Mouse (Mus musculus) kidney, postnatal 4 days (tissue): ENCODE measurements around the gene Cysrt1.

Experiments
- DNase-seq, 2 experiments: peaks; one replicate each; pipeline ENCODE4 v3.0.0; 2021; ENCODE audit warnings: mixed read lengths in 2 of 2

Gene Cysrt1

DNA sequence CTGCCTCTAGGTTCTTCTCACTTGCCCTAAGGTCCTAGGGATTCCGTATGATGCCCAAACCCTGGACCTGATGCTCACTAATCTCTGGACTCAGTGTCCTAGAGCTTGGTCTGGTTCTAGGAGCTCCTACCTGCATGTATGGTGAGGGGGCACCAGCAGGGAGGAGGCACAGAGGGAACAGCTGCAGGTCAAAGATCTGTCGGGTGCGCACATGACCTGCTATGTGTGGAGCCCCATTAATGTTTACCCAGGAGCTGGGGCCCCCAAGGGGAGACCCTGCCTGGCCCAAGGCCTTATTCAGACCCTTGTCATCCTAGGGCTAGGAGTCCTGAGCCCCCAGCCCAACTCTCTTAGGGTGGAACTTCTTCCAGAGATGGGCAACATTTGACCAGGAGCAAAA is 8.2 kb downstream of the Cysrt1 start, which contains the start of gene Slc34a3:
Gene Slc34a3, minus strand, starts transcription at position 315 of the 400 bp plus-strand sequence.
- DNase-seq = peak in 1 of 2 experiments; percentile 47

DNA sequence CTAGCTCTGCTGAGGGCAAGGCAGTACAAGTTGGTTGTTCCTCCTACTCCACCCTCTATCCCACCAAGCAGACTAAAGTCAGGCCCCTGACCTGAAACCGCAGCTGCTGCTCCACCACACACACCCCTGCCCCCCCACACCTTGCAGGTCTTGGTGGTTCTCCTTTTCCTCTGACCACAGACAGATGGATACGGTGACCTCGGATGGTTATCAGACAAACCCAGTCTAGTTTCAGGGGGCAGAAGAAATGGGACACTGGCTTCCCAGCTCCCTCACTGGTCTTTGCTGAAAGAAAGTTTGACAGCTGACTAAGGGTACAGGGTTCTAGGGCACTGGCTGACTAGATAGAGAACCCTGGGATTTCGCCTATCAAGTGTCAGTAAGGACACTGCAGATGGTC is 8.8 kb downstream of the Cysrt1 start:
- peak in 1 of 2 experiments; percentile 2 for DNase-seq

DNA sequence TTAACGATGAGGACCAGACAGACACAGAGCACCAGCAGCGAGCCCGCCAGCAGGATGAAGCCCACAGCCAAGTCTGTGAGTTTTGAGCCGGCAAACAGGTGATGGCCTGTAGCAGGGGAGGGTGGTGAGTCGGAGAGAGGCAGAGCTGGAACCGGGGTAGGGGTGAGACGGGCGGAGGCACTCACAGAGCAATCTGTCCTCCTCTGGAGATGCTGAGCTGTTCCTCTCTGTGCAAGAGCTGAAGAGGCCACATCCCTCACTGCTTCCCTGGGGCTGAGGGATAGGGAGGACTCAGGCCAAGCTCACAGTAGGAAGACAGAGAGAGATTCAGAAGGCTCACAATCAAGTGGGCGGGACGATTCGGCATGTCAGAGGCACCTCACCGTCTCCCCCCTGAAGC is 11.2 kb downstream of the Cysrt1 start:
- DNase-seq = no peak

DNA sequence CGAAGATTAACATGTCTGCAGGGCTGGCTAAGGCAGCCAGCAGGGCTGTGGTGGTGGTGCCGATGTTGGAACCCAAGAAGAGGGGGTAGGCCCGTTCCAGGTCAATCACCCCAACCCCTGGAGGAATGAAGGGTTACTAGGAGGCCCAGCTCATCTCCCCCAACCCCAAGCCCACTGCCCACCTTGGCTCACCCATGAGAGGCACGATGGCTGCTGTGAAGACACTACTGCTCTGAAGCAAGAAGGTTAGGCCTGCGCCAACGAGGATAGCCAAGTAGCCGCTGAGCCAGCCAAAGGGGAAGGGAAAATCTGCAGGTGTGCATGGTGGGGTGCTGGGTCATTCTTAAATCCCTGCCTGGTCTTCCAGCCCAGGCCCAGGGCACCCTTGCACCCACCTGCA is 11.7 kb downstream of the Cysrt1 start:
- DNase-seq = no peak

DNA sequence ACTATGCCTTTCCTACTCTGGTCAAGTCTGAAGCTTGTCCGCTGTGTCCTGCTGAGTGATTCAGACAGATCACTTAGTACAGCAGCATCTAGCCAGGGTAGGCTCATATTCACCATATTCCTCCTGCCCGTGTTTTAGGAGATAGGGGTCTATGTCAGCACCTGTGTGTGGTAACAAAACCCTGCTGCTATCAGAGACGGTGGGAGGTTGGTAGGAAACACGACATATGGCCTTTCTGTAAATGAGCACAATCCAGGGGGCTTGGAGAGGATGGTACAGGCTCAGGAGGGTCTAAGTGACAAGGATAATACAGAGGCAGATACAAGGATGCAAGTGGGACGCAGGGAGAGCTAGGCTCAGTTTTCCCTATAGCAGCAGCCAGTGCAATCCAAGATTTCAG is 12.7 kb downstream of the Cysrt1 start:
- no peak for DNase-seq

DNA sequence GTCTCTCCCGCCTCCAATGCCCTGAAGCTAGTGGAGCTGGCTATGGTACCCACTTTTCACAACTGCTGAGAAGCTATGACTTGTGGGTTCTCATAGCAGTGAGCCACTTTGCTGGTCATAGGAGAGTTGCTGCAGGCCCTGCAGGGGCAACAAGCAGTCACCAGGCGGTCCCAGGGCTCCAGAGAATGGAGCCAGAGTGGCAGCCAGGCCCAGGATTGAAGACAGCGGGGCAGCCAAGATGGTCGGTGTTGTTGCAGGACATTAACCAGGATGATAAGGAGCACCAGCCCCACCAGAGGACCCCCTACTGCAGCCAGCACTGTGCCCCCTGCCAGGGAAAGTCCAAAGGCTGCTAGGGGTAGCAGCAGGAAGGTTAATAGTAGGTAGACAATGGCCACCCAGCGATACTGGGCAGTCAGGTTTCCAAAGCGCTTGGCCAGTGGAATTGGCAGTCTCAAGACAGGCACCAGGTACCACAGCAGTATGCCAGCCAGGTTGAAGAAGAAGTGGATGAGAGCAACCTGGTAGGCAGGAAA is 13.2 kb downstream of the Cysrt1 start:
- no peak for DNase-seq

DNA sequence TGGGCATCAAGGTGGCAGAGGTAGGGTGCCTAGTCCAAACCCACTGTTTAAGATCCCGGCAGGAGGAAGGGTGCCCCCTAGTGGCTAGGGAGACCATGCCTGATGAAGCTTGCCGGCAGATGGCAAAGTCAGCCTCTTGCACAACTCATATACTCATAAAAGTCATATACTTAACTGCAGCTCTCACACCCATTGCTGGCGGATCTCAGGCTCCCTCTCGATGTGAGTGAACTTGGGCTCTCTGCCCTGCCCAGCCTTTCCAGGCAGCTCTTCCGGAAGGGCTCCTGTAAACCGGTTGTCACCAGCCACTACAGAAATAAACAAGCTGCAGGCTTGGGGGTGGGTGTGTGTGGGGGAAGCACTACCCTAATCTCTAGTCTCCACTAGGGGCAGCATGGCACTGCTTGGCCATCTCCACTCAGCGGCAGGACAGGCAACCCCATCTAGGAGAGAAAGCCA is 13.8 kb downstream of the Cysrt1 start:
- peak; percentile 88 to 92 for DNase-seq

DNA sequence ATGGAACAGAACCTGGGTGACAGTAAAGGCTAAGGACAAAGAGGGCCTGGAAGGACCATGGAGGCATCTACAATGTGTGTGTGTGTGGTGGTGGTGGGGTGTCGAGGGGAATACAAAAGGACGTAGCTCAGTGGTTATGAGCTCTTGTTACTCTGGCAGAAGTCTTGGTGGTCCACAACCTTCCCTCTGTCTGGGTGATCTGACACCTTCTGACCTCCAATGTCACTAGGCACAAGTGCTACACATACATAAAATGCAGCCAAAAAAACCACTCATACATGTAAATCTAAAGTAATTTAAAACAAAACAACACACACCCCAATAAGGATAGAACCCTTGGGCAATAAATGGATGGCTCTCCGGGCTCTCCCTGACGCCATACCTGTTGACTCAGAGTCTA is 14.8 kb downstream of the Cysrt1 start:
- no peak for DNase-seq

DNA sequence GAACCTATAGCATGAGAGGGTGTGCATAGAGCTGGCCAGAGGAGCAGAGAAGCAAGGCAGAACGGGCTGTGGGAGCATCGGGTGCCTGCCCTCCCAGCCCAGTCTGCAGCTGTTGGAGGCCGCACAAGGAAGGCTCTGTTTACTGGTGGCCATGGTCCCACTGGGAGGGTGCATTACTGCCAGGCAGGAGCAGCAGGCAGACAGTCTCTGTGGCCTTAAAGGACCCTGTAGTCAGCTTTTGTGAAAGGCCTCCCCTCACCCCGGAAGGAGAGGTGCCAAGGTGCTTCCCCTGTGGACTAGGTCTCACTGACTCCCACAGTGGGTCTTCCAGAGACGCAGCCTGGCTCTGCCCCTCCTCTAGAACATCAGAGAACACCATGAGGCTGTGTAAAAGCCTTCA is 15.4 kb downstream of the Cysrt1 start:
- no peak for DNase-seq

DNA sequence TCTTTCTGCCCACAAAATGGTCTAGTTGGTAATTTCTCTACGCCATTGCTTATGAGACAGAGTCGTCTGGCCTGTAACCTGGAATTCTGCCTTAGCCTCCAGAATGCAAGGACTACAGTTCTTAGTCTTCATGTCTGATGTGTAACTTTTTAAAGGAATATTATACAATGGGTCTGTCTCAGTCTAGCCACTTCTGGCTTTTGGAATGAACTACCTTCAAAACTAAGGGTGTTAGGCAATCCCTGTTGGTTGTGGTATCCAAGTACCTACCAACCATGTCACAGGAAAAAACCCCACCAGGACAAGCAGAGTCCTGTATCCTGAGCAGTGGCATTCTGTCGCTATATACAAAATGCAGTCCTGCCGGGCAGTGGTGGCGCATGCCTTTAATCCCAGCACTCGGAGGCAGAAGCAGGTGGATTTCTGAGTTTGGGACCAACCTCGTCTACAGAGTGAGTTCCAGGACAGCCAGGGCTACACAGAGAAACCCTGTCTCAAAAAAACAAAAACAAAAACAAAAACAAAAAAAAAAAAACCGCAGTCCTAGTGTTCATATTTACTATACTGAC is 16.4 kb downstream of the Cysrt1 start:
- no peak for DNase-seq

DNA sequence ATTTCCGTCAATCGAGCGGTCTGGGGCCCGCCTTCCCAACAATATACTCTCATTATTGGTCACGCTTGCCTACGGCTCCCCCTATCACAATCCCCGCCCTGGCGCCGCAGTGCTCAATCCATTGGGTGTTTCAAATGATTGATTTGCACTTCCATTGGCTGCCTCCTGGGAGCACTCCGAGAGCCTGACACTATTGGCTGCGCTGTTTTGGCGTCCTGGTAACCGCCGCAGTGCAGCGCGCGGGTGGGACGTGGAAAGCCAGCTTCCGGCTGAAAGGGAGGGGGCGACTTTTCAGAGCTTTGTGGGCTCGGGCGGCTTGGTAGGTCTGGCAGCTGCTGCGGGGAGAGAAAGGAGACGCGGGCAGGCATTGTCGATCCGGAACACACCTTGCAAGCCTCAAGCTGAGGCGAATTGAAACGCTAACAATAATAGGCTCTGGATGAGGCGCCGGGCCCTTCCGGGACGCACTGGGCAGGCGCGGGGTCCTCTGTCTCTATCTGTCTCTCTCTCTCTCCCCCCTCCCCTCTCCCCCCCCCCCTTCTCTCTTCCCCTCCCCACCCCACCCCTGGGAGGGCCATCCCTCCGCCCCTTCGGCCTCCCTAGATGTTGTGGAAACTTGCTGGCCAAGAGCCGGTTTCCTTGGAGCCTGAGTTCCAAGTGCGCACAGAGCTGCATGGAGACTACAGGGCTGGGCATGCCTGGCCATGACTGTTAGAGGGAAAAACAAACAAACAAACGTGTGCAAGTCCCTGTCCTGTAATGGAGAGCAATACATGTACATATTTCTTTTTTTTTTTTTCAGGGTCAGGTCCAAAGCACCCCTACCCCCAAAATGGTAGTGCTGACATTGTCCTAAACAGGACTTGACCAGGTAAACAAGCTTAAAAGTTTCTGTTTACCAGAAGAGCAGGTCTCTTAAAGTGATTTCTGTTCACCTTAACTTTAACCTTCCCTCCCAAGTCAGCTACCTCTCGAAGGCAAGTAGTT is 17.2 kb downstream of the Cysrt1 start:
- peak; percentile 95 to 98 for DNase-seq

DNA sequence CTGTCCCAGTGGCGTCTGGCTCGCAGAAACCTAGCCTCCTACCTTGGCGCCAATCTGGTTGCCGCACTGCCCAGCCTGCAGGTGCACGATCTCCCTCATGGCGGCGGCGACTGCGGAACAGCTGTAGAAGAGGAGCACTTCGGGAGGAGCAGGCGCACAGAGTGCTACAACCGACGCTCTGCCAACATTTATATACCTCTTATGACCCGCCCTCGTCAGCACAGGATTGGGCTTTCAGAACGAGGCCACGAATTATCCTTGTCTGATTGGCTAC is 17.8 kb downstream of the Cysrt1 start, which contains the start of gene Tubb4b:
Gene Tubb4b, minus strand, starts transcription at position 211 of the 274 bp plus-strand sequence.
- DNase-seq = no peak

DNA sequence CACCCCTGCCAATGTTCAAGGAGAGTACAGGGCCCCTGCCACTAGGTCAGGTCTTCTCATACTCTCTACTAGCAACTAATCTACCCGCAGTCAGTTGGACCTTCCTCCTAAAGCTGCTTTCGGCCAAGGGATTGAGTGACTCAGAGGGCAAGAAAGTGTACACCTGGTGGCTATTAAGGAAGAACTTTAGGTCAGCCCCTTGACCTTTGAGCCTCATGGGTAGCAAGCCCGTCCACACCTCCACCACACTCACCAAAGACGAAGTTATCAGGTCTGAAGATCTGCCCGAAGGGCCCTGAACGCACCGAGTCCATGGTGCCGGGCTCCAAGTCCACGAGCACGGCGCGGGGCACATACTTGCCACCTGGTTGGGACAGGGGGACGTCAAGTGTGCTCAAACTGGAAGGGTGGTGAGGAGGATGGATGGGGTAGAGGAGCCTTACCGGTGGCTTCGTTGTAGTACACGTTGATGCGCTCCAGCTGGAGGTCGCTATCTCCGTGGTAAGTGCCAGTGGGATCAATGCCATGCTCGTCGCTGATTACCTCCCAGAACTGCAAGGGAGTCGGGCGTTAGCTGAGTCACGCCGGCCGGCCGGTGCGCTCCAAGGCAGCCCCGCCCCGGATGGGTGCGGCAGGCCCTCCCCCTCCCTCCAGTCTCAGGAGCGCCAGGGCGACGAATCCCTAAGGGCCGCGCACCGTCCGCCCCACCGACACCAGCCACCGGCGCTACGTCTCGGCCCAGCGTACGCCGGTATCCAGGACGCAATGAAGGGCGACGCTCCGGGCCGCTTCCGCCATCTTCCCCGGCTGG is 18.4 kb downstream of the Cysrt1 start:
- DNase-seq = peak; percentile 78 to 89

DNA sequence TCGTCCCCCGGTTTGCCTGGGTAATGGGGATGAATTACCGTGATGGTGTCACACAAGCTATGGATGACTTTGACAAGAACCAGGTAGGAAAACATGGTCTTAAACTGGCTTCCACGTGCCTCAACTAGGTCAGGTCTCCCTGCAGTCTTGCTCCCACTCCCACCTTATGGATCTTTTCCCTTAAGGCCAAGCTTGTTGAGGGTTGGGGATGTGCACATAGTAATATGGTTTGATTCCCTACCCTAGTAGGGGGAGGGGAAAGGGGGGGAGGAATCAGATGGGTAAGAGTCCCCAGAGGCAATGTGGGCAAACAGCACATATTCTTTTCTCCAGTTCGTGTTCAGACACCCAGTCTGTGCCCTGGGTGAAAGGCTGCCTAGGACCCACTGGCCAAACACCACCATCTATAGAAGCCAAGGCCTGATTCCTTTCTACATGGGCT is 20.9 kb downstream of the Cysrt1 start:
- DNase-seq = no peak

DNA sequence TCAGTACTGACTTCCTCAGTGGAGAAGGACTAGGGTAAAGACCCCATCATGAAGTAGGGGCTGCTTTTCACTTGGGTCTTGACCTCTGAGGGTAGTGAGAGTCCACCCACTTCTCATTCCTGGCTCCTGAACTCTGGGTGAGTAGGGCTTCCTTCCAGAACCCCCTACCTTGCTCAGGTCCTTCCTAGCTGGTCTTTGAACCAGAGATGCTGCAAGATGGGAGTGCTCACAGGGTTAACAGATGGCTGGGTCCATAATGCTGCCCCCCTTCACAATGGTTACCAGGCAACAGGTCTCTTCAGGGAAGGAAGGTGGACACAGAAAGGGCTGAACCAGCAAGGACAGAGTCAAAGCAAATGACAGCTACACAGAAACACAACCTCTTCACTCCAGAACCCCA is 23.8 kb downstream of the Cysrt1 start, which contains the start of gene Fam166a:
Gene Fam166a, plus strand, starts transcription at position 301 of the 400 bp plus-strand sequence.
- DNase-seq = no peak

DNA sequence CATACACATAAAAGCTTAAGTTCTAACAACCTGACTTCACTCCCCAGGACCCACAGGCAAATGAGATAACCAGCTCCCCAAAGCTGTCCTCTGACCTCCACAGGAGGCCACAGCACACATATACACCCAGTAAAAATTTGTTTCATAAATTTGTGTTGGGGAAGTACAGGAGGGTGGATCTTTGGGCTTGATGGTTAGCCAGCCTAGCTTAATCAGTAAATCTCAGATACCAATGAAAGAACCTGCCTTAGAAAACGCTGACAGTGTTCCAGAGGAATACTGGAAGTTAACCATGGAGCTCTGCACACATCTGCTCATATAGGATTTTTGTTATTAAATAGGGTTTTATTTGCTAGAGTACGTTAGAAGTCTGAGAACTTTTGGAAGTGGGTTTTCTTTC is 24.6 kb downstream of the Cysrt1 start:
- DNase-seq = no peak

DNA sequence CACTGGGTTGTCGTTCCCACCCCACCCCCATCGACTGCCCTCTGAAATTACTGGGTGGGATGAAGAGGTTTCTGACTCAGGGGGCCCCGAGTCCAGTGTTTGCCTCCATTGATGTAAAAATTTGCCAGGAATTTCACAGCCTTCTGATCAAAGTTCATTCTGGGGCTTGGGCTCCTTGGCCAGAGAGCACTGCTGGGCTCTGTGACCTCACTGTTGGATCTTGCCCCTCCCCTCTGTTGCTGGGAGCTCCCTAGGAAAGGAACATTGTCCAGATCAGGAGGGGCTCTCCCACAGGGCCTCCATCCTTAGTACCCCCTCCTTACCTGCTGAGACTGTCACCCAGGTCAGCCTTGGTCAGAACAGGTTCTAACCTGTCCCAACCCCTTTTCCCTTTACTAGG is 27.8 kb downstream of the Cysrt1 start, which contains the start of gene Stpg3:
Gene Stpg3, minus strand, starts transcription at position 194 of the 400 bp plus-strand sequence.
- peak in 1 of 2 experiments; percentile 40 for DNase-seq

DNA sequence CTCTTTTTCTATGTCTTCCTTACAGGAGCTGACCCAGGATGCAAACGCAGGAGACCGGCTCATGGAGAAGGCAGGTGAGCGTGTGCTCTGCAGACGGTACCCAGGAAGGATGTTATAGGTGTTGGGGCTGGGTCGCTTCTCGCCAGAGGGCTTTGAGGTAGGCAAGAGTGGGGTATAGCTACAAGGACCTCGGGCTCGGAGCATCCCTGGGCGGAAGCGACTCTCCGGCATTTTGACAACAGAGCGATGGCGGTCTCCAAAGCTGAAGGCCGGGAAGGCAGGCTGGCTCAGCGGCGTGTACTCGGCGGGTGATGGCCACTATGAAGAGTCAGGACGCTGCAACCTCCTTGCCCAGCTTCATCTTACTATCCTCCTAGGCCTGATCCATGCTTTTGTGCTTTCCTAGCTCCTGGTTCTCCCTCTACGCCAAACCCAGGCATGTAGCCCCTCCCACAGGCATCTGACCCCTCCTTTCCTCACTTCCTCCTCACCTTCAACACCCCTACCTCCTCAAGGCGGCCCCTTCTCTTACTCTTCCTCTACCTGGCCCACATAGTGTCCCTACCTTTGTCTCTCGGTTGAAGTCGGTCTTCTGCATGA is 28.9 kb downstream of the Cysrt1 start:
- DNase-seq = no peak

DNA sequence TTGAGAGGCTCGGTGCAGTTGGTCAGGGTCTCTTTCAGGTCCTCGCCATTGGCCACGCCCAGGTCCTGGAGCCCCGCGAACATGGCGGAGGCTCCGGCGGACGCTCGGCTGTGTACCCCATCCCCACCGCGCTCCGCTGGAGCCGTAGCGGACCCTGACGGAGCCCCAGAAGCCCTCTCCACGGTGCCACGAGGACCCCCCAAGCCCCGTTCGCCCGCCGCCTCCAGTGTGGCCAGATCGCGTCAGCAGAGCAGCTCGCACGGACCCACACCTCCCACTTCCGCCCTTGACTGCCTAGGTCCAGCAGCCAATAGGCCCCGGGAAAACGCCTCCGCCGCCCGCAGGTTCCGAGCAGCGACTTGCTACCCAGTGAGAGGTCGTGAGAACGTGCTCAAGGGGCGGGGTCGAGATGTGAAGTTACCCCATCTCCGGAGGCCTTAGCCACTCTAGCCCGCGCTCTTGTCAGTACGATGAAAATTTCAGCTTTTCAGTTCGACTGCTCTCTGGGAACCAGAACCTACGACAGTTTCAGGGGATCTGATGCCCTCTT is 31.1 kb downstream of the Cysrt1 start, which contains the start of gene Nelfb:
Gene Nelfb, minus strand, starts transcription at position 369 of the 550 bp plus-strand sequence.
- DNase-seq = peak; percentile 94 to 96

DNA sequence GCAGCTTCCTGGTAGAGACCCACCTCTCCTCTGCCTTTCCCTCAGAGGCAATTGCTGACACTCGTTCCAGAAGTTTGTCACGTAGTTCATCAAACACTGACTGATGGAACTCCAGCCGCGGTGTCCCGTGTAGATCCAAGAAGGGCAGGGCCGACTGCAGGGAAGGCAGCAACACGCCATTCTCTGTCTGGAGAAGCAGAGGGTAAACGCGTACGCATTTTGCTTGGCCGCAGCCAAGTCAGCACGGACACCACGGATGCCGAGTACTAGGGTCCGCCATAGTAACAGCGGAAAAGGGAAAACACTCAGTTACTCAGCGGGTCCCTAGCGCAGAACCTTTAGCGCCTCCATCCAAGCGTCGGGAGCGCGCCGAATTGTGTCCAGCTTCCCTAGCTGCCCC is 31.6 kb downstream of the Cysrt1 start:
- DNase-seq = no peak

DNA sequence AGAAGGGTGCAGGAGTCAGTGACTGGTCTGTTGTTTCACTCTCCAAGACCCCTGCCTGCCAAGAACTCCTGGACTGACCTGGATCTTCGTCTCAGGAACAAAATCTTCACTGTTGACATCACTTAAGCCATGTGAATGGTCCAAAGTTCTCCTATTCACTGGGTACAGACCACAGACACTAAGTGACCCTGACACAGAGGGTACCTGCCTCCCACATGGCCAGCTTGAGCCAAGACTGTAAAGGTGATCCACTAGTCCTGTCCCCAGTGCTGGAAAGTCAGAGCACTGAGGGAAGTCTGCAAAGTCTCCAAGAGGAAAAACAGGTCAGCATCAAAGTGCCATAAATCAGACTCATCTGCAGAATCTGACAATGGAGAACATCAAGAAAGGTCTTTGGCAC is 34.7 kb downstream of the Cysrt1 start:
- no peak for DNase-seq
